Mouse (Mus musculus) embryo, embryonic 9.5 days (tissue): ENCODE measurements around the gene Gm9507.
"Not testable (repeated sequence)": the region's sequence is repeated elsewhere in the genome, so short reads cannot be mapped to it uniquely, and the experiment has no call there.

Experiments used
- DNase-seq: peaks from one replicate; pipeline ENCODE4 v3.0.0-alpha.2; 2017; ENCODE audit errors: extremely low spot score

Gene Gm9507

GRCm38 (mm10) chr10:77811743-77812142 lies at the start of gene Gm9507:
TSS of gene Gm9507 (minus strand) at chr10:77811843.
- no peak for DNase-seq

DNA sequence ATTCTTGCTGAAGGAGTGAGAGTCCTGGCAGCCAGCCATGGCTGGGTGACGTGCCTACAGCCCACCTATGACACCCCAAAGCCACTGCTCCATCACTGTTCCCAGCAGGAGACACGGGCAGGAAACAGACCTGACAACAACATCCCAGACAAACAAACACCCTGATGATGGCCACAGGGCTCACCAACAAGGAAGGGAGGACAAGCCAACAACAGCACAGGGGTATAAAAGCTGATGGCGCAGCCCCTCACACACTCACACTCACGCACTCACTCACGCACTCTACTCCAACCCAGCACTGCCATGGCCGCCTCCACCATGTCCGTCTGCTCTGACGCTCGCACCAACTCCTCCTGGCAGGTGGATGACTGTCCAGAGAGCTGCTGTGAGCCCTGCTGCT lies 40.9 kb upstream of the Gm9507 start, which contains the start of gene Gm10318:
TSS of gene Gm10318 (plus strand) at position 301 of the 400 bp plus-strand sequence.
- DNase-seq = no peak

DNA sequence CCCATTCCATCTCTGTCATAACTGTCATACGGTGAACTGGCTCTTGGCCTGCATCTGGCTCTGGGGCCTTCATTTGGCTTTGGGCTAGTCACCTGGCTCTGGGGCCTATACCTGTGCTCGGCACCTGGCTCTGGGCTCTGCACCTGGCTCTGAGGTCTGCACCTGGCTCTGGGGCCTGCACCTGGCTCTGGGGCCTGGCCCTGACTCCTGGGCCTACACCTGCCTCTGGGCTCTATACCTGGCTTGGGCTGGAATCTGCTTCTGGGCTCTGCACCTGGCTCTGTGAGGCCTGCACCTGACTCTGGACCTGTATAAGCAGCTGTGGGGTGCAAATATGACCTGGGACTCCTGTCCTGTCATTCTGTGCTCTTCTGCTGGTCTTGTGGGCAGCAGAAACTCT lies 35.9 kb upstream of the Gm9507 start:
- DNase-seq = no peak

GRCm38 (mm10) chr10:77846961-77847360 lies 35.3 kb upstream of the Gm9507 start:
- DNase-seq = no peak

DNA sequence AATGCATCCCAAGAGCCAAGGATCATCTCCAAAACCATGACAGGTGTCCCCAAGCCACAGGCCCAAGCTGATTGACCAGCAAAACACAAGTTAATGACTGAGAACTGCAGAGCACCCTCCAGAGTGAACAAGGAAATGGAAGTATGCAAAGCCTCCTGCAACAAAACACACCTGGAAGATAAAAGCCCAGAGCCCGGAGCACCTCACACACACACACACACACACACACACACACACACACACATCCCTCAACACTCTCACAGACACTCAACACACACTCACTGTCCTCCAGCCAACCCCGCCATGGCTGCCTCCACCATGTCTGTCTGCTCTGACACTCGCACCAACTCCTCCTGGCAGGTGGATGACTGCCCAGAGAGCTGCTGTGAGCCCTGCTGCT lies 34.9 kb upstream of the Gm9507 start, which contains the start of gene Gm36176:
TSS of gene Gm36176 (plus strand) at position 301 of the 400 bp plus-strand sequence.
- DNase-seq = no peak

- DNase-seq = no peak
These were observed 27.4 kb upstream of the Gm9507 start for GRCm38 (mm10) chr10:77839006-77839405.

- DNase-seq = no peak
These were observed 24.0 kb upstream of the Gm9507 start, which contains the start of gene Krtap10-10 for GRCm38 (mm10) chr10:77835647-77836046. TSS of gene Krtap10-10 (plus strand) at chr10:77835947.

DNA sequence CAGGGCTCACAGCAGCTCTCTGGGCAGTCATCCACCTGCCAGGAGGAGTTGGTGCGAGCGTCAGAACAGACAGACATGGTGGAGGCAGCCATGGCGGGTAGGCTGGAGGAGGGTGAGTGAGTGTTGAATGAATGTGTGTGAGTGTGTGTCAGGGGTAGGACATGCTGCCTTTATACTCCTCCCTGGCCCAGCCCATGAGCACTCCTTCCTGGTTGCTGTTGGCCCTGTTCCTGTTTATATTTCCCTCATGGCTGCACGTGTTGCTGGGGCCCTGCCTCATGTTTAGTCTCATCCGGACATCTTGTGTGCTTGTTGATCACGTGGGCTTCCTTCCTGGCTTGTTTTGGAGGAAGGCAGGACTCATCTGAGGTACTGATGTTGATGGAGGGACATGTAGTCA lies 15.3 kb upstream of the Gm9507 start, which contains the start of gene Krtap10-4:
TSS of gene Krtap10-4 (minus strand) at position 145 of the 400 bp plus-strand sequence.
- DNase-seq = no peak

GRCm38 (mm10) chr10:77819203-77819602 lies 7.6 kb upstream of the Gm9507 start:
- no peak for DNase-seq

DNA sequence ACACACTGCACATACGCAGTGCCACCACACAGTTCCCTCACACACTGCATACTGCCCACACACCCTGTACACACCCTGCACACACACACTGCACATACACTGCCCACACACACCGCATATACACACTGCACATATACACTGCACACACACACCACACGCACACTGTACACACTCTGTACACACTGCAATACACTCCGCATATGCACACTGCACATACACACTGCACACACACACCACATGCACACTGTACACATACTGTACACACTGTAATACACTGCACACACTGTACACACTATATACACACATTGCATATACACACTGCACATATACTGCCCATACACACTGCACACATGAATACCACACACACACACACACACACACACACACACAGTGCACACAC lies 6.9 kb upstream of the Gm9507 start:
- DNase-seq = no peak

- peak; percentile 14 for DNase-seq
These were observed 3.9 kb upstream of the Gm9507 start for GRCm38 (mm10) chr10:77815514-77815913.

GRCm38 (mm10) chr10:77814382-77814781 lies 2.7 kb upstream of the Gm9507 start, which contains the start of gene Gm2696:
TSS of gene Gm2696 (plus strand) at chr10:77814682.
- no peak for DNase-seq

GRCm38 (mm10) chr10:77804095-77804494 lies 7.5 kb downstream of the Gm9507 start:
- no peak for DNase-seq

DNA sequence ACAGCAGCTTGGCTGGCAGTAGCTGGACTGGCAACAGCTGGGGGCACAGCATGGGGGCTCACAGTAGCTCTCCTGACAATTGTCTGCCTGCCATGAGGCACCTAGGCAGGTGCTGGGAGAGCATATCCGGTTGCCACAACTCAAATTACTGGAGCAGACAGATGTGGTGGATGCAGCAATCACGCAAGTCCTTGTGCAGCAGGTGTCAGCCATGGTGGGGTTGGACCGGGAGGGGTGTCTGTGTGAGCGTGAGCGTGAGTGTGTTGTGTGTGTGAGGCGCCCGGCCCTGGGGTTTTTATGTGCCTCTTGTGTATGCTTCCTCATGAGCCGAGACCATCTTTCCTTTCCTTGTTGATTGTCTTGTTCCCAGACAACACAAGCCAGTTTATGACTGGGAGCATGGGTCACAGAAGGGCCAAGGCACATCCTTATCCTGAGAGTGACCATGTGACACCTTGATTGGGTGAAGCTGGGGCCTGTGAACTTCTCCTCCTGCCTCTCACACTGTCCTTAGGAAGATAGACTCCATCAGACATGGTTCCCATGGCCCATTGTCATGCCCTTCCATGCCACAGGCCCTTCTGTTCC lies 12.6 kb downstream of the Gm9507 start, which contains the start of gene Gm19668:
TSS of gene Gm19668 (minus strand) at position 213 of the 588 bp plus-strand sequence.
- DNase-seq = no peak

GRCm38 (mm10) chr10:77798164-77798920 lies 13.3 kb downstream of the Gm9507 start:
- not testable (repeated sequence) for DNase-seq

- no peak for DNase-seq
These were observed 14.0 kb downstream of the Gm9507 start for GRCm38 (mm10) chr10:77797677-77798076.

DNA sequence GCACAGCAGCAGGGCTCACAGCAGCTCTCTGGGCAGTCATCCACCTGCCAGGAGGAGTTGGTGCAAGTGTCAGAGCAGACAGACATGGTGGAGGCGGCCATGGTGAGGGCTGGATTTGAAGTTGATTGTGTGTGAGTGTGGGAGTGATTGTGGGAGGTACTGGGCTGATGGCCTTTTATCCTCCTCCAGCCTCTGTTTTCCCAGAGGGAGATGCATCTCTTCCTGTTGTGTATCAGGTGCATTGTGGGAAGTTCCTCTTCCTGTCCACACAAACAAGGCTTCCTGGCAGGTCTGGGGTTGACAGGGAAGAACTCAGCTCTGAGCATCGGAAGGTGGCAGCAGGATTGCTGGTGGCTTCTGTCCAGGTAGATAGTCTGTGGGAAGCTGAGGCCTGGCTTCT lies 16.7 kb downstream of the Gm9507 start, which contains the start of gene Gm9639:
TSS of gene Gm9639 (minus strand) at position 101 of the 400 bp plus-strand sequence.
- no peak for DNase-seq

DNA sequence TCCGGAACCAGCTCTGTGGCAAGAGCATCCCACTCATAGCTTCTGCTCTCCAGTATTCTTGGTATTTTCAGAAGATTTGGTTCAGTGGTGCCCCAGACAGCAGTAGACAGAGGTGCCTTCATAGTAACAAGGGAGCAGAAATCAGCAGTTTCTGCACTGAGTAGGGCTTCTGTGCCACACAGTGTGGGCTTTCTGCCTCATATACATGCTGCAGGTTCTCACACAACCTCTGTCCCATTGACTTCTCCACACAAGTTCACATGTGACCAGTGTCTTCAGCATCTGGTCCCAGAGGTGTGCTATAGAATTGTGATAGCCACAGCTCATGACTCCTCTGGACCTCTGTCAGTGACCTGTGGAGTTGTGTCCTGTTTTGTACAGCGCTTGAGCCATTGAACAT lies 23.0 kb downstream of the Gm9507 start:
- DNase-seq = no peak

- DNase-seq = not testable (repeated sequence)
These were observed 23.8 kb downstream of the Gm9507 start, which contains the start of gene Gm7137 for GRCm38 (mm10) chr10:77787876-77788275. TSS of gene Gm7137 (minus strand) at chr10:77788200.

DNA sequence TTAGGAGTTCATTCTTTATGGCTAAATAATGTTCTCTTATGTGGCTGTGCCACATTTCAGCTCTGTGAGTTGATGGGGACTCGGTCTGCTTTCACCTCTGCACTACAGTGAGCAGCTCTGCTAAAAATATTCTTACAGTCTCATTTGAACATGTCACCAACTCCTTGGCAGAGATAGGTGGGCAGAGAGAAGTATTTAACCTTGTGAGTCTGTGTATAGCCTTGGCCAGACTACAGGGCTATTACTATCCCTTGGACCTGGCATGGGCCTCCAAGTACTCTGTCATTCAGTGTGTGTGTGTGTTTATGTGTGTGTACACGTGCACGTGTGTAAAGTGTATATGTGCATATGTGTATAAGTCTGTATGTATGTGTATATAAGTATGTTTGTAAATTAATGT lies 28.2 kb downstream of the Gm9507 start:
- DNase-seq = not testable (repeated sequence)

GRCm38 (mm10) chr10:77782442-77782841 lies 29.2 kb downstream of the Gm9507 start, which contains the start of gene Gm3250:
TSS of gene Gm3250 (minus strand) at chr10:77782542.
- not testable (repeated sequence) for DNase-seq

DNA sequence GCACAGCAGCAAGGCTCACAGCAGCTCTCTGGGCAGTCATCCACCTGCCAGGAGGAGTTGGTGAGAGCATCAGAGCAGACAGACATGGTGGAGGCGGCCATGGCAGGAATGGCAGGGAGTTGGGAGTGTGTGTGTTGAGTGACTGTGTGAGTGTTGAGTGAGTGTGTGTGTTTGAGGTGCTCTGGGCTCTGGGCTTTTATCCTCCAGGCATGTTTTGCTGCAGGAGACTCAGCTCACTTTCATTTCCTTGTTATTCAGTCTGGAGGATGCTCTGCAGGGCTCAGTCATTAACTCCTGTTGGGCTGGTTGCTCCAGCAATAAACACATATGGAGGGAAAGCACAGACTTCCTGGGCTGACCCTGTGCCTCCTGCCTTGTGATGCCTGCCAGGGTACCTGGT lies 34.8 kb downstream of the Gm9507 start, which contains the start of gene Gm7138:
TSS of gene Gm7138 (minus strand) at position 101 of the 400 bp plus-strand sequence.
- DNase-seq = not testable (repeated sequence)
